Mouse (Mus musculus) hindbrain, embryonic 12.5 days (tissue): Measurements from ENCODE around the gene Anapc1. TPM values are rescaled to one million over a fixed set of nuclear protein-coding genes. Genes with fewer than 3 reads are reported as not detected.

Experiments
- ATAC-seq: fragments of 200-750 bp; cut with Nextera tagmentation; 2 replicates; pipeline ENCODE4 v1.8.0; 2017; ENCODE audit warnings: moderate TSS enrichment; ENCODE audit not compliant: low FRiP score
- H3K27ac ChIP-seq: fragments of 300-500 bp; sonication (generic); 2 replicates; pipeline ENCODE4 v1.5.1; 2016; ENCODE audit warnings: mild to moderate bottlenecking
- H3K27me3 ChIP-seq: fragments of 300-500 bp; sonication (generic); 2 replicates; pipeline ENCODE4 v1.6.1; 2016; ENCODE audit warnings: mild to moderate bottlenecking
- H3K36me3 ChIP-seq: fragments of 300-500 bp; sonication (generic); 2 replicates; pipeline ENCODE4 v1.6.1; 2016; ENCODE audit warnings: mild to moderate bottlenecking
- H3K4me1 ChIP-seq: fragments of 300-500 bp; sonication (generic); 2 replicates; pipeline ENCODE4 v1.6.1; 2016
- H3K4me2 ChIP-seq: fragments of 300-500 bp; sonication (generic); replicated peaks from 2 replicates; pipeline ENCODE4 v1.6.1; 2016; ENCODE audit warnings: mild to moderate bottlenecking
- H3K4me3 ChIP-seq: fragments of 300-500 bp; sonication (generic); 2 replicates; pipeline ENCODE4 v1.5.1; 2016; ENCODE audit warnings: mild to moderate bottlenecking
- H3K9ac ChIP-seq: fragments of 300-500 bp; sonication (generic); 2 replicates; pipeline ENCODE4 v1.6.1; 2016; ENCODE audit warnings: mild to moderate bottlenecking, moderate library complexity
- H3K9me3 ChIP-seq: fragments of 300-500 bp; sonication (generic); replicated peaks from 2 replicates; pipeline ENCODE4 v1.6.1; 2016; ENCODE audit warnings: mild to moderate bottlenecking
- WGBS: fragments of 180-500 bp; shearing (Covaris S2); methylation state at CpG from one replicate; pipeline ENCODE4 v1.1.7; 2016; 5-methylcytosine and 5-hydroxymethylcytosine counted together
- polyA plus RNA-seq: library from polyadenylated mRNA; unstranded; fragments of >200 nt; fragmentation: Nextera tagmentation; extraction: Ambion mirVana; gene quantifications from 2 replicates; pipeline ENCODE4 v1.2.1, GENCODE M21; 2016

The Anapc1 gene
- polyA plus RNA-seq, 1 experiment from 2014 or later: 79.1 TPM

DNA sequence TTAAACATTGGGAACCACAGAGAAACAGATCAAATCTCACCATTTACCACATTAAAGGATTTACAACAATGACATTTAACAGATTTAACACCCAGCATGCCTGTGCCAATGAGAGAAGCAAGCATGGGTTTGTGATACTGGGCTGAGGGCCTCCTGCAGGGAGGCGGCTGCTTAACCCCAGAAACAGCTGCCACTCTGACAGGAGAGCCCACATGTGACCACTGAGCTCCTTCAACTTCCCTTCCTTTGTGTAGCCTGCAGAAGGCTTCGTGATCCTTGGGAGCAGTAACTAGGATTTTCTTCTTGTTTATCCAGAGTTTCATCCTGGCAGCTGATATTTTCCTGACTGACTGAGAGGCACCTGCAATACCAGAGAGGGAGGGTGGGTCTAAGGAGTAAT is 85.7 kb downstream of the Anapc1 start:
- no peaks in the 10 kb centered on the region for H3K4me1 ChIP-seq
- ATAC-seq: no peak

DNA sequence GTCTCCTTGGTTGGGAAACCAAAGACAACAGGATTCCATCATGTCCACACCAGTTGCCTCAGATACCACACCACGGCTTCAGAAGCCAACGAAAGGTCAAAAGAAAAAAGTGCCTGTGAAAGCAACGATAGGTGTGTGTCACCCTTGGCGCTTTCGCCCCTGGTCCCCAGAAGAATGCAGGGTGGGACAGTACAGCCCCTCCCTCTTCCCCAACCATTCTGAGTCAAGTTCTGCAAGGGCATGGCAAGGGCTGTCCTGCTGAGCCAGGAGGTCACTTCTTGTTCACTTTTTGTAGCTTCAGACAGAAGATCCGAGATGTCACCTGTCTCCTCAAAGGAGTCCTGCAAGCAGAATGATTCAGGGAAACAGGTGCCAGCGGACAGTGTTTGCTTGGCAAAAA is 94.9 kb downstream of the Anapc1 start:
- H3K4me2 ChIP-seq: no peak overlapping the region
- H3K27me3 ChIP-seq: no peaks in the 10 kb centered on the region
- H3K9me3 ChIP-seq: no peaks in the 10 kb centered on the region
- H3K4me1 ChIP-seq: no peaks in the 10 kb centered on the region
- no peak overlapping the region for H3K27ac ChIP-seq
- no peak overlapping the region for H3K9ac ChIP-seq
- no peak overlapping the region for H3K4me3 ChIP-seq
- no peak for ATAC-seq
- H3K36me3 ChIP-seq: no peaks in the 10 kb centered on the region
- 85% methylated on average over 7 of the region's 7 CpGs for whole genome bisulfite sequencing

More for the DNA sequence above, 85.7 kb downstream of the Anapc1 start:
- WGBS: 23% methylated on average over 2 of the region's 2 CpGs
- Histone ChIP-seq H3K4me2 (no peak overlapping the region), H3K9ac (no peak overlapping the region), H3K27me3 (no peaks in the 10 kb centered on the region), H3K4me3 (no peak overlapping the region), H3K27ac (no peak overlapping the region), H3K36me3 (no peaks in the 10 kb centered on the region), H3K9me3 (peaks cover 9% of the 10 kb centered on the region; the same call in 1 of the 2 replicates)

DNA sequence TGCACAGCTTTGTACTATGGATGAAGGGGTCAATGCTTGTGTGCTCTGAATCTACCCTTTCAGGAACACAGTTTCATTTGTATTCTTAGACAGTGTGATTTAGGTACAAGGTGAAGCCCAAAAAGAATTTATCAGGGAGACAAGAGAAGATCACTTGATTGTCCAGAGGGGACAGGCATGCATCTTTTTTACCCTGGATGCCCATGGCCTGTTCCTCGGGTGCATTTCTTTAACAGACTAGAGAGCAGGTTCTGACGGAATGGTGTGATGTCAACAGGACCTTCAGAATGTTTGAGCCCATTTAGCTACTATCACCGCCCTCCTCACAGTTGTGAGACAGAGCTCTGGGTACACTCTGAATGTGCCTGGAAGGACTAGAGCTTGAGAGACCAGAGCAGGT is 96.3 kb downstream of the Anapc1 start, which contains the start of gene Spdye4c:
Gene Spdye4c (plus strand): TSS at position 301 of the 400 bp plus-strand sequence.
- H3K9ac ChIP-seq: no peak within 1 kb of the TSS
- no peaks in the 10 kb centered on the region for H3K27me3 ChIP-seq
- H3K4me2 ChIP-seq: no peak within 1 kb of the TSS
- no peak within 1 kb of the TSS for H3K4me3 ChIP-seq
- ATAC-seq: no peak
- no peaks in the 10 kb centered on the region for H3K36me3 ChIP-seq
- no peaks in the 10 kb centered on the region for H3K9me3 ChIP-seq
- 93% methylated on average over 3 of the region's 3 CpGs for WGBS
- no peaks in the 10 kb centered on the region for H3K4me1 ChIP-seq
- no peak within 1 kb of the TSS for H3K27ac ChIP-seq

DNA sequence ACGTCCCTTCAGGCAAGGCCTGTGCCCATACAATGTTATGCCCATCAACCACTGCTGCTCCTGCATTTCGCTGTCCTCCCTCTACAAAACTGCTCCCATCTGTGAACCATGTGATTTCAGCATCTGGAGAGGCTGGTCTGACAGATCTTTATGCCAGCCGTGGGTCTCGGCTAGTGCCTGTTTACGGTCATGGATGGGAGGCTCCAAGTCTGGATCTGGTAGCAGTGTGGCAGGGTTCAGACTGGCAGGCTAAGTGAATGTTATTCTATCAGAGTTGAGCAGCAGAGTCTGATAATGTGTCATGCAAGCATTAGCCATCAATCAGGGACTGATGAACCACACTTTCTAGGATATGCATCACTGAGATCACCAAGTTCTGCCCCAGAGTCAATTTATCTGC is 104.3 kb downstream of the Anapc1 start:
- Histone ChIP-seq H3K9me3 (no peaks in the 10 kb centered on the region), H3K27ac (no peak overlapping the region), H3K4me2 (no peak overlapping the region), H3K9ac (no peak overlapping the region), H3K36me3 (no peaks in the 10 kb centered on the region), H3K4me1 (no peaks in the 10 kb centered on the region), H3K4me3 (no peak overlapping the region), H3K27me3 (no peaks in the 10 kb centered on the region)
- no peak for ATAC-seq
- 76% methylated on average over 5 of the region's 5 CpGs for WGBS

DNA sequence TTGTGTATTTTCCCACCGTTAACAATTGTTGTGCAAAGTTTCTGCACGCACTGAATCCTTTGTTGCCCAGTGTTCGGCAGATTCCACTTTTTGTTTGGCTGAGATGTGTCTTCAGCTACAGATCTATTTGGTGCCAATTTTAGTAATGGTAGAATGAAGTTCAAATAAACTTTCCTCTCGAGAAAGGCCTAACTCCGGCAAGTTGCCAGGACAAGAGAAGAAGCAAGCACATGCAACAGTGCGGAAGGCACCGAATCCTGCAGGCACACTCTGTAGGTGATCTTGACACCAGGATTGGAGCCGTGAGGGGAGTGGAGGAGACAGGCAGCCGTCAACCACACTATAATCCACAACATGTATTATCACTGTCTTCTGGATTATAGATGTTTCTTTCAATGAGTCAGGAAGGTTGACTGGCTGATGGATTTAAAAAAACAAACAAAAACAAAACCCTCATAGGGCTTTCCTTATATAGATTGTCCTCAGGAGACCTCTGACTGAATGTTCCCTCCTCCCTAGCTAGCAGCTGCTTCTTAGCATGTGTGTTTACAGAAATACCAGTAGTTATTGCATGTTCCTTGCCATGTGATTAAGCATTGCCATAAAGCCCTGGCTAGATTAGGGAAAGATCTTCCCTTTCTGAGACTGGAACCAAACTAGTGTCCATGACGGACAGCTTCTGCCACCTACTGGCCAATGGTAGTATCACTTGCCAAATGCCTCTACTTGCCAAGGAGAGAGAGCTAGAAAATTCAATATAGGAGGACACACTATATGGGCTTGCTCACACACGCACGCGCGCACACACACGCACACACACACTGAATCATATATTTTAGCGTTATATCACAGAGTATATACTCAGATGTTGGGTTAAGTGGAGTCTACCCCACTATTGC is 114.2 kb downstream of the Anapc1 start:
- H3K36me3 ChIP-seq: no peaks in the 10 kb centered on the region
- no peaks in the 10 kb centered on the region for H3K27me3 ChIP-seq
- H3K9me3 ChIP-seq: no peaks in the 10 kb centered on the region
- no peak overlapping the region for H3K4me2 ChIP-seq
- no peak overlapping the region for H3K4me3 ChIP-seq
- H3K9ac ChIP-seq: no peak overlapping the region
- no peak overlapping the region for H3K27ac ChIP-seq
- WGBS: 55% methylated on average over 16 of the region's 16 CpGs
- H3K4me1 ChIP-seq: no peaks in the 10 kb centered on the region
- no peak for ATAC-seq

DNA sequence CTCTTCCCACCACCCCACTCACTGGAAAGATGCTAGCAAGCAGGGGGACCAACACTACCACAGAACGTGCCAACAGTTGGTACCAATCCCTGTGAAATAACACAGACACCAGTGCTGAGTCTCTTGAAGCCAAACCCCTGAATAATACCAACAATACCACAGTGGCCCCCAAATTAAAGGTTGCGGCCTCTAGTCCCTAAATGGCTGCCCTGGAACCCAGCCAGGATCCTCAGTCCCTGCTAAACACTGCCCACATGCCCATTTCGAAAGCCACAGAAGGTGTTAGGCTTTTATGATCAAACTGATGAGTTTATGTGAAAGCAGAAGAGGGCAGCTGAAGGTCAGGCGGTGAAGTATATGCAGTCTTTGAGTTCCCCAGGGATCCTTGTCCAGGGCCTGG is 116.2 kb downstream of the Anapc1 start:
- ATAC-seq: no peak
- no peak overlapping the region for H3K4me3 ChIP-seq
- 0 out of 2 replicates have a peak, but pooled peaks cover under 1% of the 10 kb centered on the region for H3K4me1 ChIP-seq
- no peak overlapping the region for H3K9ac ChIP-seq
- no peak overlapping the region for H3K27ac ChIP-seq
- H3K4me2 ChIP-seq: no peak overlapping the region
- no peaks in the 10 kb centered on the region for H3K9me3 ChIP-seq
- no peaks in the 10 kb centered on the region for H3K27me3 ChIP-seq
- no peaks in the 10 kb centered on the region for H3K36me3 ChIP-seq
- WGBS: 86% methylated on average over 4 of the region's 4 CpGs

DNA sequence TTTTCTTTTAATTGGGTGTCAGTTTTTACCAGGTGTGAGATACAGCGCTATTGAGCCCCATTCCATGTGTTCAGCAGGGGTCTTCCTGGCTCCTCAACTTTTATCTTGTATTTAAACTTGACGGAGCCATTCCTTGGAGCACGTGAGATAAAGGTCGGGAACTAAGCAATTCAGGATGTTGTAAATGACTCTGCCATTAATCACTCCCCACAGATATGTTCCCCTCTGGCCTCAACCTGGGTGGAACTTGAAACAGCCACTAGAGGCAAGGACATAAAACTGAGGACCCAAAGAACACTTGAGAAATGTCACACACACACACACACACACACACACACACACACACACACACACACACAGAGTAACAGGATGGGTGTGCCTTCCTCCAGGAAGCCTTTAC is 118.7 kb downstream of the Anapc1 start:
- Histone ChIP-seq H3K4me3 (no peak overlapping the region), H3K36me3 (no peaks in the 10 kb centered on the region), H3K9me3 (no peaks in the 10 kb centered on the region), H3K27me3 (no peaks in the 10 kb centered on the region), H3K4me2 (no peak overlapping the region), H3K4me1 (peaks cover 4% of the 10 kb centered on the region; the same call in 1 of the 2 replicates), H3K9ac (no peak overlapping the region), H3K27ac (no peak overlapping the region)
- WGBS: 67% methylated on average over 4 of the region's 4 CpGs
- ATAC-seq: no peak

DNA sequence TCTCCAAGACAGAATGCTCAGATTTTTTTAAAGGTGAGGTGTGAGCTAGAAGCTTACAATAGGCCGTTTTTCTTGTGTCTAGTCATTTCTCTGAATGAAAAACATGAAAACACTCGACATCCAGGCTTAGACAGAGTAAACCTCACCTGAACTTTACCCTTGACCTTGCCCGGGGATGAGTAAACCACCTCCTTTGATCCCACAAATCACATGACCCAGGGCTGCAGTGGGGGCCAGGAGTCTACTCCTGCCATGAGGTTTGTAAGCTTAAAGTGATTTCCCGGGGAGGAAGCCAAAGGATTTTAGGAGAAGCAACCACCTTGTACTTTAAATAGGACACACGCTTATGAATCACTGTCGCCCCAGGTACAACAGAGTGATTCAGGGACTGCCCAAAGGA is 119.2 kb downstream of the Anapc1 start:
- Histone ChIP-seq H3K9me3 (no peaks in the 10 kb centered on the region), H3K4me1 (peaks cover 4% of the 10 kb centered on the region; the same call in 1 of the 2 replicates), H3K27me3 (no peaks in the 10 kb centered on the region), H3K4me3 (no peak overlapping the region), H3K9ac (no peak overlapping the region), H3K36me3 (no peaks in the 10 kb centered on the region), H3K27ac (no peak overlapping the region), H3K4me2 (no peak overlapping the region)
- 81% methylated on average over 6 of the region's 6 CpGs for WGBS
- no peak for ATAC-seq

DNA sequence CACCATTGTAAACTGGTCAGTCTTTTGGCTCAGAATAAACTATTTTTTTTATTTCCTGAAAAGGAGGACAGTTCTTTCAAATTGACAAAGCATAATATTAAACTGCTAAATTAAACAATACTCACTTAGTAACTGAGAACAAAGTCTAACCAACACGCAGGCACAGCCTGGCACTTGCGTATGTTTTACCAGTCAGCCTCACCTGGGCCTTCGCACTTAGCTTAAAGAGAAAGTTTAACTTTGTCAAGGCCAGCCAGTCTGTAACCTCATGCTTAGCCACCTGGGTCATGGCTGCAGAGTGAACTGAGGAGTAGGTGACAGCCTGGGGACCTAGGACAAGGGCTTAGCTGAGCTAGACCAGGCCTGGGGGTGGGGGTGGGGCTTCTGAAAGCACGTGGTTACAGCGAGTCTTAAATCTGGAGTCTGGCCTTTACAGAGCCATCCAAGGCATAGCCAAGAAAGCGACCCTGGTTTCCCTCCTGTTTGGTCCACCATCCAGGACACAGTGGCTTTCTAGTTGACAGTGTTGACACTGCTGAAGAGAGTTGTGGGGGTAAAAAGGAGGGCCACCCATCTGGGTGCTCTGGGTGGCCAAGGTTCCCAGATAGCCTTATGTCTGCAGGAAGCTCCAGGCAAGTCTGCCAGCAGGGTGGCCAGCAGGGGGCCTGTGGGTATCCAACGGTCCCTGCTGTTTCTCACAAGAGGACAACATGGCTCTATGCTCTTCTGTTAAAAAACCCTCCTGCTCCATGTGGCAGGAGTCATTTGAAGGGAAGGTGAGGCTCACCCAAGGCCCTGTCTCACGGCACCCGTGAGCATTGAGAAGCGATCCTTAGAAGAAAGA is 120.7 kb downstream of the Anapc1 start:
- H3K36me3 ChIP-seq: no peaks in the 10 kb centered on the region
- peaks cover 4% of the 10 kb centered on the region; the same call in 1 of the 2 replicates for H3K4me1 ChIP-seq
- 71% methylated on average over 10 of the region's 10 CpGs for WGBS
- H3K4me2 ChIP-seq: no peak overlapping the region
- H3K27ac ChIP-seq: no peak overlapping the region
- no peaks in the 10 kb centered on the region for H3K9me3 ChIP-seq
- H3K9ac ChIP-seq: no peak overlapping the region
- H3K27me3 ChIP-seq: no peaks in the 10 kb centered on the region
- ATAC-seq: no peak
- H3K4me3 ChIP-seq: no peak overlapping the region

DNA sequence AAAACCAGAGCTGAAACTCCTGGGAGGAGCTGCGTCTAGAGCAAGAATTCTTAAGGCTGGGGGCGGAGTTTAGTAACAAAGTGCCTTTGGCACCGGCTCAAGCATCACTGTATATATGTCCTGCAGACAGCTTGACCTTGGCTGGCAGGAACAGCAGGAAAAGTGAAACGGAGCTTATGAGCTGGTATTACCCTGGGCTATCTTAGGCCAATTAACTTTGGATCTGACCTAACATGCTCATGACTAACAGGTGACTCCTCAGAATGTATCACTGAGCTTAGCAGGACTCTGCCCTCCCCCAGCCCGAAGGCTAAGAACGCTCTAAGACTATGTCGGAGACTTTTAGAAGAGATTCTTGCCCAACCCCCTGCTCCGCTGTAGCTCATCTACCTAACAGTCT is 121.3 kb downstream of the Anapc1 start:
- H3K4me2 ChIP-seq: no peak overlapping the region
- H3K27ac ChIP-seq: no peak overlapping the region
- H3K4me3 ChIP-seq: no peak overlapping the region
- H3K9ac ChIP-seq: no peak overlapping the region
- H3K4me1 ChIP-seq: peaks cover 4% of the 10 kb centered on the region; the same call in 1 of the 2 replicates
- H3K36me3 ChIP-seq: no peaks in the 10 kb centered on the region
- ATAC-seq: no peak
- H3K9me3 ChIP-seq: no peaks in the 10 kb centered on the region
- H3K27me3 ChIP-seq: no peaks in the 10 kb centered on the region
- WGBS: 67% methylated on average over 8 of the region's 8 CpGs

DNA sequence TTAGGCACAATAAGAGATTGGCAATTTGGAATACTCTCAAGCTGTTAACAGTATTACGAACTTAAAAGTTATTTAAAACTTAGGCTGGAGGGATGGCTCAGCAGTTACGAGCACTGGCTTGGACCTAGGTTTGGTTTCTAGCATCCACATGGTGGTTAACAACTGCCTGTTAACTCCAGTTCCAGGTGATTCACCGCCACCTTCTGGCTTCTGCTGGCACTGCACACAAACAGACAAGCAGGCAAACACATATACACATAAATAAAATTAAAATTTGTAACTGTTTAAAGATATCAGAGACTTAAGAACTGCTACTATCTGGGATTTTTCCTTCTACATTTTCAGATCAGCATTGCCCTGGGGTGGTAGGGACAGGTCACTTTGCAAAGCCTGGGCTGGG is 123.0 kb downstream of the Anapc1 start:
- no peaks in the 10 kb centered on the region for H3K27me3 ChIP-seq
- H3K4me3 ChIP-seq: no peak overlapping the region
- no peaks in the 10 kb centered on the region for H3K9me3 ChIP-seq
- peaks cover 4% of the 10 kb centered on the region; the same call in 1 of the 2 replicates for H3K4me1 ChIP-seq
- no peak for ATAC-seq
- no peak overlapping the region for H3K27ac ChIP-seq
- no peak overlapping the region for H3K9ac ChIP-seq
- no peaks in the 10 kb centered on the region for H3K36me3 ChIP-seq
- WGBS: 92% methylated on average over 3 of the region's 3 CpGs
- no peak overlapping the region for H3K4me2 ChIP-seq
